Mouse (Mus musculus): Measurements from ENCODE around the gene Ngfr.

Ngfr gene

DNA sequence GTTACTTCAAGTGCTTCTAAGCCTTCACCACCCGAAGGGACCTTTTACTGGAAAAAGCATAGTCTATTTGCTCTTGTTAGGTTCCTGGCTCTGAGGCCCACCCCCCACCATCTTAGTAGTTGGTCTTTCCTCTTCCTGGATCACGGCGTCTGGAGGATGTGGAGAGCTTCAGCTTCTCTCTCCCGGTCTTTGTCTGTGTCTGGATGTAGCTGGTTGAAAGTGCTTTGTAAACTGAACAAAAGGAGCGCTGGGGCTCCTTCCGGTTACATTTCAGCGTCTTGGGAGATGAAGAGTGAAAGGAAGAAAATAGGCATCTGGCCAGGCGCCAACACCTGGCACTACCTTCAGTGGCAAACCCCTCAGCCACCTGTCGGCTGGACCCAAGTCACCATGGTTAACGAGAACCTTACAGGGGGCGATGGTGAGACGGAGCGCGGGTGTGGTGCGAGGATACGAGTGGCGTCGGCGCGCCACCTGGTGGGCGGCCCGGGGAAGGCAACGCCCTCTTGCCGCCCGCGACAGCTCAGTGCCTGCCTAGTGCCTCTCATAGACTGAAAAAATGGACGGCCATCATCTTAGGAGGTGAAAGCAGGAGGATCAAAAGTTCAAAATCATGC, 67.0 kb downstream of the Ngfr start:
- peak; percentile 81 for DNase-seq (ENCODE audit: low spot score)

DNA sequence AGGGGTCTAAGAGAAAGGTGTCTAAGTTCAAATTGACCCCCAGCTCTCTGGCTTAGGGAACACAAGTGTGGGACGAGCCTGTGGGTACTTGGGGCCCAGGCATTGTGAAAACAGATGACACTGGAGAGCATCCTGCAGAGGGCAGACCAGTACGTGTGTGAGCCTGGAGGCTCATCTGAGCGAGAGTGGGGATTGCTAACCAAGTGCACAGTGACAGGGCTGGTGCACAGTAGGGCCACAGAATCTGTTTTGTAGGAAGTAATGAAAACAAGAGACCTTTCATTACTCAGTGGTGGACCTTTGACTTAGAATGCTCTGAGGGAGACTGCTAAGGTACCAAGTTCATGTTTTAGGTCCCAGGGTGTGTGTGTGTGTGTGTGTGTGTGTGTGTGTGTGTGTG, 67.5 kb downstream of the Ngfr start:
- DNase-seq (ENCODE audit: low spot score): no peak

DNA sequence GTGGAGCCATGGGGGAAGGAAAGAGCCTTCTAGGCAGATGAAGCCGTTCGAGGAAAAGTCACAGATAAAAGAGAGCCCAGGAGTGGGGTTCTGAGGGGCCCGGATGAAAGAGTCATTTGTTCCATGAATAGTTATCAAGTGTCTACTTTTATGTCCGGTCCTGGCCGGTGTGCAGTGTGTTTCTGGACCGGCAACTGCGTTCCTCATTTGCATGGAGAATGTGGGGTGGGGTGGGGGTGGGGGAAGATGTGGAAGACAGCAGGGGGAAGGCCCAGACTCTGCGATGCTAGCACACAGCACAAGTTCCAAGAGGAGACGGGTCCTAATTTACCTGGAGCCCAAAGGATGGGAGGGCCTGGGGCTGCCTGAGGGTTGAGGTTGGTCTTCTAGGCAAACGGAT, 68.2 kb downstream of the Ngfr start:
- DNase-seq (ENCODE audit: low spot score): no peak

Data from left cerebral cortex, adult 11 months (tissue).